Mouse (Mus musculus) cerebellum, adult 2 months (tissue): Measurements from ENCODE around the gene Insig2.

ENCODE experiments used
- CTCF ChIP-seq: fragments of 200-500 bp; IDR thresholded peaks from 2 replicates; pipeline ENCODE4 v1.5.1; 2011; ENCODE audit warnings: low read depth, mild to moderate bottlenecking, control low read depth, low read length, moderate library complexity, borderline replicate concordance; ENCODE audit not compliant: insufficient read depth
- POLR2A ChIP-seq: fragments of 200-500 bp; IDR thresholded peaks from 2 replicates; pipeline ENCODE4 v1.6.1; 2011; ENCODE audit warnings: low read length, control low read depth, borderline replicate concordance; ENCODE audit not compliant: insufficient read depth

GRCm38 (mm10) chr1:121377410-121377809 lies 45.0 kb upstream of the Insig2 start:
- no peak for TF ChIP-seq CTCF
- no peak for TF ChIP-seq POLR2A
